Mouse (Mus musculus) intestine, postnatal 0 days (tissue): ENCODE measurements around the gene Hist1h3e. TPM values are rescaled to one million over a fixed set of nuclear protein-coding genes. Genes with fewer than 3 reads are reported as not detected.
A peak's percentile ranks its signal among the peaks of the same experiment; 100 is the strongest.
"Not testable (repeated sequence)": the region's sequence is repeated elsewhere in the genome, so short reads cannot be mapped to it uniquely, and the experiment has no call there.

Experiments used
- ATAC-seq: fragments of 200-750 bp; cut with Nextera tagmentation; 2 replicates; pipeline ENCODE4 v1.8.0; 2017; ENCODE audit warnings: mild to moderate bottlenecking, moderate TSS enrichment, moderate library complexity
- H3K27ac ChIP-seq: fragments of 300-500 bp; sonication (generic); 2 replicates; pipeline ENCODE4 v1.5.1; 2014; ENCODE audit warnings: mild to moderate bottlenecking, low read depth, low read length, moderate library complexity
- H3K27me3 ChIP-seq: fragments of 300-500 bp; sonication (generic); replicated peaks from 2 replicates; pipeline ENCODE4 v1.6.1; 2014; ENCODE audit warnings: low read length, mixed read lengths; ENCODE audit not compliant: control insufficient read depth, insufficient read depth
- H3K36me3 ChIP-seq: fragments of 300-500 bp; sonication (generic); 2 replicates; pipeline ENCODE4 v1.6.1; 2014; ENCODE audit warnings: mild to moderate bottlenecking, moderate library complexity; ENCODE audit not compliant: control insufficient read depth, insufficient read depth
- H3K4me1 ChIP-seq: fragments of 300-500 bp; sonication (generic); replicated peaks from 2 replicates; pipeline ENCODE4 v1.6.1; 2014; ENCODE audit warnings: antibody characterized with exemption, low read length, mixed read lengths; ENCODE audit not compliant: control insufficient read depth, insufficient read depth
- H3K4me2 ChIP-seq: fragments of 300-500 bp; sonication (generic); replicated peaks from 2 replicates; pipeline ENCODE4 v1.6.1; 2014; ENCODE audit warnings: low read depth, mild to moderate bottlenecking, moderate library complexity
- H3K4me3 ChIP-seq: fragments of 300-500 bp; sonication (generic); 2 replicates; pipeline ENCODE4 v1.5.1; 2014; ENCODE audit warnings: low read depth, low read length
- H3K9ac ChIP-seq: fragments of 300-500 bp; sonication (generic); 2 replicates; pipeline ENCODE4 v1.6.1; 2014; ENCODE audit warnings: mild to moderate bottlenecking, low read depth, low read length
- H3K9me3 ChIP-seq: fragments of 300-500 bp; sonication (generic); 2 replicates; pipeline ENCODE4 v1.6.1; 2016; ENCODE audit warnings: mixed run types; ENCODE audit not compliant: control insufficient read depth
- CTCF ChIP-seq: sonication (generic); IDR thresholded peaks from 2 replicates; pipeline ENCODE4 v1.5.1; 2016; ENCODE audit warnings: low read depth, mild to moderate bottlenecking, control low read depth, antibody characterized with exemption, moderate library complexity
- WGBS: fragments of 180-500 bp; shearing (Covaris S2); extraction: QIAGEN DNeasy Blood & Tissue Kit; methylation state at CpG from one replicate; pipeline ENCODE4 v1.1.7; 2014; 5-methylcytosine and 5-hydroxymethylcytosine counted together
- polyA plus RNA-seq: library from polyadenylated mRNA; unstranded; fragments of >200 nt; fragmentation: Nextera tagmentation; extraction: Ambion mirVana; gene quantifications from 2 replicates; pipeline ENCODE4 v1.2.1, GENCODE M21; 2015

Gene Hist1h3e
- polyA plus RNA-seq, 1 experiment from 2014 or later = 2.2 TPM

GRCm38 (mm10) chr13:23554925-23555838 lies 7.0 kb downstream of the Hist1h3e start:
- H3K36me3 ChIP-seq = no peaks in the 10 kb centered on the region
- H3K4me3 ChIP-seq = peak overlapping the region; percentile 46
- peak overlapping the region; percentile 78 for H3K4me2 ChIP-seq
- under 1% methylated on average over 53 of the region's 54 CpGs for WGBS
- no peaks in the 10 kb centered on the region for H3K9me3 ChIP-seq
- no peaks in the 10 kb centered on the region for H3K27me3 ChIP-seq
- H3K4me1 ChIP-seq = no peaks in the 10 kb centered on the region
- TF ChIP-seq CTCF = no peak
- peak overlapping the region; percentile 85 for H3K27ac ChIP-seq
- peak; percentile 79 for ATAC-seq
- peak overlapping the region; percentile 70 for H3K9ac ChIP-seq

- peak overlapping the region; percentile 46; the same call in 1 of the 2 replicates for H3K4me3 ChIP-seq
- H3K4me2 ChIP-seq = peak overlapping the region; percentile 78
- WGBS = 14% methylated on average over 9 of the region's 9 CpGs
Measured at GRCm38 (mm10) chr13:23554393-23554792, 7.8 kb downstream of the Hist1h3e start.

GRCm38 (mm10) chr13:23552962-23553361 lies 9.2 kb downstream of the Hist1h3e start, which contains the start of gene Hist1h1d:
Gene Hist1h1d, plus strand, starts transcription at chr13:23553262.
- ATAC-seq = no peak
- no peaks in the 10 kb centered on the region for H3K36me3 ChIP-seq
- no peak within 1 kb of the TSS; the same call in 1 of the 2 replicates for H3K27ac ChIP-seq
- TF ChIP-seq CTCF = no peak
- H3K4me1 ChIP-seq = no peaks in the 10 kb centered on the region
- no peaks in the 10 kb centered on the region for H3K9me3 ChIP-seq
- H3K9ac ChIP-seq = no peak within 1 kb of the TSS
- peak within 1 kb of the TSS; percentile 78; the same call in 1 of the 2 replicates for H3K4me2 ChIP-seq
- H3K4me3 ChIP-seq = no peak within 1 kb of the TSS
- no peaks in the 10 kb centered on the region for H3K27me3 ChIP-seq

More at GRCm38 (mm10) chr13:23554393-23554792, 7.8 kb downstream of the Hist1h3e start:
- no peak for ATAC-seq
- peak overlapping the region; percentile 70; the same call in 1 of the 2 replicates for H3K9ac ChIP-seq
- H3K9me3 ChIP-seq = no peaks in the 10 kb centered on the region
- no peaks in the 10 kb centered on the region for H3K27me3 ChIP-seq
- H3K36me3 ChIP-seq = no peaks in the 10 kb centered on the region
- TF ChIP-seq CTCF = no peak
- H3K4me1 ChIP-seq = no peaks in the 10 kb centered on the region
- H3K27ac ChIP-seq = peak overlapping the region; percentile 85

- no peaks in the 10 kb centered on the region for H3K4me1 ChIP-seq
- H3K9me3 ChIP-seq = no peaks in the 10 kb centered on the region
- no peak overlapping the region for H3K9ac ChIP-seq
- H3K4me3 ChIP-seq = peak overlapping the region; percentile 38; the same call in 1 of the 2 replicates
- H3K27me3 ChIP-seq = no peaks in the 10 kb centered on the region
- ATAC-seq = no peak
- H3K36me3 ChIP-seq = no peaks in the 10 kb centered on the region
- TF ChIP-seq CTCF = no peak
- H3K4me2 ChIP-seq = peak overlapping the region; percentile 64
- no peak overlapping the region for H3K27ac ChIP-seq
- 49% methylated on average over 8 of the region's 8 CpGs for WGBS
Measured at GRCm38 (mm10) chr13:23551931-23552914, 9.9 kb downstream of the Hist1h3e start.

GRCm38 (mm10) chr13:23551146-23551834 lies 10.9 kb downstream of the Hist1h3e start, which contains the start of gene Hist1h4f:
Gene Hist1h4f, minus strand, starts transcription at chr13:23551648.
- H3K27me3 ChIP-seq, H3K36me3 ChIP-seq, H3K4me1 ChIP-seq, H3K9me3 ChIP-seq: not testable (repeated sequence)
- TF ChIP-seq CTCF = peak; percentile 72
- peak within 1 kb of the TSS; percentile 38 for H3K4me3 ChIP-seq
- peak within 1 kb of the TSS; percentile 76 for H3K27ac ChIP-seq
- H3K4me2 ChIP-seq = peak within 1 kb of the TSS; percentile 64
- WGBS = under 1% methylated on average over 47 of the region's 47 CpGs
- peak; percentile 69 for ATAC-seq
- H3K9ac ChIP-seq = peak within 1 kb of the TSS; percentile 12; the same call in 1 of the 2 replicates
